Mouse (Mus musculus): ENCODE measurements around the gene Sgip1.

Sgip1 gene

DNA sequence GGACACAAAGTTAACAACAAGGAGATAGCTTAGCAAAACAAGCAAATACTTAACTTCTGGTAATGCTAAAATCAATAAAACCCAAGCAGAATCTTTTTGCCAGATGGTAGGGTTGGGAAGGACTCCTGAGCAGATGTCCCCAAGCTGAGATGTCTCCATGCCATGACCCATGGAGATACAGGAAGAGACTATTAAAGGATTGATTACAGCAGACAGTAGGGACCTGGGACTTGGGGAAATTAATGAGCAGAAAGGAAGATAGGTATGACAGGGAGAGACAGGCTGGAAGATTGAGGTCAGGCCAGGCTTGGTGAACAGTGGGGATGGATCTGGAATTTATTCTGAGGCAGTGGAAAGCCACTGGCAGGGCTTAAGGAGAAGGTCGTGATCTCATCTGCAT lies 33.5 kb downstream of the Sgip1 start:
- no peak for DNase-seq (ENCODE audit: low read depth in 2 of 2, low spot score in 2 of 2)

- DNase-seq (ENCODE audit: low read depth in 2 of 2, low spot score in 2 of 2) = no peak
These were observed 34.6 kb downstream of the Sgip1 start for GRCm38 (mm10) chr4:102775596-102776270.

- no peak for DNase-seq (ENCODE audit: low read depth in 2 of 2, low spot score in 2 of 2)
These were observed 38.8 kb downstream of the Sgip1 start for GRCm38 (mm10) chr4:102779902-102780301.

DNA sequence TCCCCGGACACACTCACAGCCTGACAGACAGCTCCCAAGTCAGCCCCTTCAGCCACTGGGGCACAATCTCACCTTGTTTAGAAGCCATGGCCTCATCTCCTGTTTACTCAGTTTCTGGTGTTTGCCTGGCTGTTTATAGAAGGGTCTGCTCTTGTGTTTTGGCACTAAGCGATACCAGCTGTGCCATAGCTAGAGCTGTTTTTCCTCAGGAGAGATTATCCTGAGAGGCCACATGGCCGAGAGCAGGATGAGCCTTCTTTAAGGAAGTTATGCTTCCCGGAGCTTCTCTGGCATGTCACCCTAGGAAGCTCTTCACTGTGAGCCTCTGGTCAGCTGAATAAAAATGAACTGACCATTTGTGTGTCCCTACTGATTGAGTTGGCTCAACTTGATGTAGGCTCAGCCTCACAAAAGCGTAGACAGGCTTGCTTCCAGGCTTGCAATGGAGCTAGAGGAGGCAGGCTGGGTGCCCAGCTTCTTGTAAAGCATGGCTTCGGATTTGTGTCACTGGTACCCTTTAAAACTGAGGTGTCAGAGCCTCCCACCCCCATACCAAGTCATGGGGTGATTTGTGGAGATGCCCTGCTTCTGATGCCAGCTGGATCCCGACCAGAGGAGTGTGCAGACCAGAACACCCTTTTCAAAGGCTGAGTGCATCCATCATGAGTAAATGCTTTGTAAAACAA lies 42.1 kb downstream of the Sgip1 start:
- no peak for DNase-seq (ENCODE audit: low read depth in 2 of 2, low spot score in 2 of 2)

DNA sequence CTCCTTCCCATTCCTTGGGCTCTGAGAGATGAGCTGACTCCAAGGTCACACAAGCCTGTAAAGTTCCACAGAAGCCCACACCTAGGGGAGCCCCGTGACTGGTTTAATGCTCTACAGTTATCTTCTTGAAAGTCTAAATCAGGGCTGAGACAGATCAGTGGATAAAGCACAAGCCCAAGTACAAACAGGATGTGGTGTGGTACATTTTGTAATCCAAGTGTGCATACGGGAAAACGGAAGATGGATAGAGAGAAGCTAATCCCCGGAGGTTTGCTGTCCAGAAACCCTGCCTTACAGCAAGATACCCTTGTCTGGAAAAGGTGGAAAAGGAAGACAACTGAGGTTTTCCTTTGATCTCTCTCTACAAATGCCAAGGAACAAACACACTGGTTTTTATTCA lies 44.1 kb downstream of the Sgip1 start:
- no peak for DNase-seq (ENCODE audit: low read depth in 2 of 2, low spot score in 2 of 2)

- no peak for DNase-seq (ENCODE audit: low read depth in 2 of 2, low spot score in 2 of 2)
These were observed 51.1 kb downstream of the Sgip1 start for GRCm38 (mm10) chr4:102792100-102792790.

DNA sequence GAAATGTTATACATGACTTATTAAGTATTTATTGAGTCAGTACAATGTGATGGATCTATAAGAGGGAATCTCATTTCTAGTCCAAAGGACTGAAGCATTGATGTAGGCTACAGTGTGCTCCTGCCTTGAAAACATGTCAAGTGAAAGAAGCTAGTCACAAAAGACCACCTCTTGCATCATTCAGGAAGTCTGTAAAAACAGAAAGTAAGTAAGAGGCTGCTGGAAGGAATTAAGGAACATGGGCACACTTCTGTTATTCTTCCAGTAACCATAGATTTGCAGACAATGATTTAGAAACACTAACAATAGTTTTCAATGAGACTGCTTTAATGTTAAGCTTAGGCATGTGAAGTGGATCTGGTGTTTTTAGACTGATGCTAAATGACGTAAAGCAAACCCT lies 60.4 kb downstream of the Sgip1 start:
- DNase-seq (ENCODE audit: low read depth in 2 of 2, low spot score in 2 of 2) = no peak

DNA sequence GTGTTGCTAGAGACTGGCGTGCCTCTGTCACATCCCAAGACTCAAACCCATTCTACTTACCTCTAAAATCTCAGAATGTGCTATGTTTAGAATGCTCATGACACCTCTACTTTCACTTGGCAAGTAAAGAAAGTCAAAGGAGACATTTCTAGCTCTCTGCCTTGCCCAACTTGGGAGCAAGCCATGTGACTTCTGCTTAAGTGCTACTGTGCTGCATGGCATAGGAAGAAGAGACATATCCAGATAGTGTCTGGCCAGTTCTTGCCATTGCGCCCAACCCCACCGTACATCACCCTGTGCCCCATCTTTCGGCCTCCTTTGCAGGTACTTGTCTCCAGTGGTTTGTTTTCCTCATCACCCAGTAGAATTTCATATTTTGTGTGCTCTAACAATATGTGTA lies 60.8 kb downstream of the Sgip1 start:
- no peak for DNase-seq (ENCODE audit: low read depth in 2 of 2, low spot score in 2 of 2)

DNA sequence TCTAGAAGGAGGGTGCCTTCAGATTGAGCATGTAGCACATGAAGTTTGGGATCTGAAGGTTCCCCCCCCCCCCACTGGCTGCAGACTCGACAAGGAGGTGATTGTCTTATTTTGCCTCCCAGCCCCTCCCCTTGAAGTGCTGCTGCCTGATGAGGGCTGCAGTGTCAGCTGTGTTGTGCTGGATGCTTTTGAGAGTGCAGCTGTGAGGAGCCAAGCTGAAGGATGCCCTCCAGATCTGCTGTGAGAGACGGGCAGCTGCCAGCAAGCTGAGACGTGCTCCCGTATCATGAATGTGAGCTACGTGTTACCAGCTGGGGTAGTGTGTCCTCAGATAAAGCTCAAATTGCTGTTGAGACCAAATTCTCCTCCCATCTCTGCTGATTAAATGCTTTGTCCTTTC lies 63.5 kb downstream of the Sgip1 start:
- no peak for DNase-seq (ENCODE audit: low read depth in 2 of 2, low spot score in 2 of 2)

- no peak for DNase-seq (ENCODE audit: low read depth in 2 of 2, low spot score in 2 of 2)
These were observed 65.9 kb downstream of the Sgip1 start for GRCm38 (mm10) chr4:102806987-102807386.

DNA sequence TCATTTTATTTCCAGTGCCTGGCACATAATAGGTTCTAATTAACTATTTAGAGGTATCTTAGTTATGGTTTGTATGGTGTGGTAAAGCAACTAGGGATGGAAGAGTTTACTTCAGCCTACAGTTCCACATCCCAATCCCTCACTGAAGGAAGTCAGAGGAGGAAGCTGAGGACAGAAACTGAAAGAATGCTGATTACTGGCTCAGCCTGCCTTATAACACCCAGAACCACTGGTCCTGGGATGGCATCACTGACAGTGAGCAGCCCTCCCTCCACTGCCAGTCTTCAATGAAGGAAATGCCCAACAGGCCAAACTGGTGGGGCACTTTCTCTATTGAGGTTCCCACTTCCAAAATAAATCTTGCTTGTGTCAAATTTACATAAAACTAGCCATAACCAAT lies 67.2 kb downstream of the Sgip1 start:
- no peak for DNase-seq (ENCODE audit: low read depth in 2 of 2, low spot score in 2 of 2)

DNA sequence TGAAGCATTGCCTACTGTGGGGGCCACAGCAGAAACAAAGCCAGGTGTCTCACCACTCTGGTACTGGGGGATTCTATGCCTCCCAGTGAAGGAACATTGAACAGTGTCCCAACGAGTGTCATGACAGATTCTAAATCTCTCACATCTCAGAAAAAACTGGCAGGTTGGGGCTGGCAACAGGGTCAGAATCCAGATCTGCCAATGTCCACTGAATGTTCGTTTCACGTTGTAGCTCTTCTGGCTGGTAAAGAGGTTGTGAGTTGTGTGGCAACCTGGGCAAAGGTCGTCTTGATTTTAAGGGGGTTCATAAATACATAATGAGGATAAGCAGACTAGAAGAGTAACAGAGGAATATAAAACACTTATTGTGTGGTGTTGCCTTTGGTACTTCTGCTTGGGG lies 68.2 kb downstream of the Sgip1 start:
- DNase-seq (ENCODE audit: low read depth in 2 of 2, low spot score in 2 of 2) = no peak

GRCm38 (mm10) chr4:102810277-102810676 lies 69.2 kb downstream of the Sgip1 start:
- DNase-seq (ENCODE audit: low read depth in 2 of 2, low spot score in 2 of 2) = no peak

- no peak for DNase-seq (ENCODE audit: low read depth in 2 of 2, low spot score in 2 of 2)
These were observed 70.1 kb downstream of the Sgip1 start for GRCm38 (mm10) chr4:102811007-102811805.

GRCm38 (mm10) chr4:102813346-102813745 lies 72.2 kb downstream of the Sgip1 start:
- DNase-seq (ENCODE audit: low read depth in 2 of 2, low spot score in 2 of 2) = no peak

- DNase-seq (ENCODE audit: low read depth in 2 of 2, low spot score in 2 of 2) = no peak
These were observed 80.7 kb downstream of the Sgip1 start for GRCm38 (mm10) chr4:102821786-102822185.

DNA sequence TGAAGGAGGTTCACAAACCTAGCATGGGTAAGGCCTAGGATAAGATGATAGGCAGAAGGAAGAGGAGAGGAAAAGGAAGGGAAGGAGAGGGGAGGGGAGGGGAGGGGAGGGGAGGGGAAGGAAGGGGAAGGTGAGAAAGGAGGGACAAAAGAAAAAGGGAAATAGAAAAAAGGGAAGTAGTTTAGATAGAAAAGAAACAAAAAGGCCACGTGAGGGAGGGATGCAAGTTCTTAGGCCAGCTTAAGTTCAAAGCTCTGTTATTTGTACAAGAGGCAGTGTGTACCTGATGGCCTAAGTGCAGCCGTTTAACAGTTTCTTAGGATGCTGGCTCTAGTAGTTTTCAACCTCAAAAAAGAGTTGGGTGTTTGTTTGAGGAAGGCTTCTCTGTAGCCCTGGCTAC lies 83.4 kb downstream of the Sgip1 start:
- no peak for DNase-seq (ENCODE audit: low read depth in 2 of 2, low spot score in 2 of 2)

GRCm38 (mm10) chr4:102826159-102826558 lies 85.1 kb downstream of the Sgip1 start:
- DNase-seq (ENCODE audit: low read depth in 2 of 2, low spot score in 2 of 2) = no peak

DNA sequence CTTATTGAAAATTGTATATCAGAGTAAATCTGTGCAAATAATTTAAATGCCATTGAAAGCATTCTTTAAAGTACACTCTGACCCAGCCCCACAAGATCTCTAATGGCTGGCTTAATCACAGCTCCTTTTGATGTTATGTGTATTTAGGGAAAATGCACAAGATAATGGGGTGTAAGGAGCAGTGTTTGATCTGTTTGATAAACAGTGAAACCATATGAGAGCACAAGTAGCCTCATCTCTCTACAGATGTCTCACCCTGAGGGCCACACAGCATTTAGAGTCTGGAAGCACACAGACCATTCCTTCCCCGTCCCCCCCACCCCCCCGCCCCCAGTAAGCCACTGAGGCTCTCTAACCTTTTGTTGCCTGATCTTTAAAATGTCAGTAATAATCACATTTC lies 87.4 kb downstream of the Sgip1 start:
- no peak for DNase-seq (ENCODE audit: low read depth in 2 of 2, low spot score in 2 of 2)

DNA sequence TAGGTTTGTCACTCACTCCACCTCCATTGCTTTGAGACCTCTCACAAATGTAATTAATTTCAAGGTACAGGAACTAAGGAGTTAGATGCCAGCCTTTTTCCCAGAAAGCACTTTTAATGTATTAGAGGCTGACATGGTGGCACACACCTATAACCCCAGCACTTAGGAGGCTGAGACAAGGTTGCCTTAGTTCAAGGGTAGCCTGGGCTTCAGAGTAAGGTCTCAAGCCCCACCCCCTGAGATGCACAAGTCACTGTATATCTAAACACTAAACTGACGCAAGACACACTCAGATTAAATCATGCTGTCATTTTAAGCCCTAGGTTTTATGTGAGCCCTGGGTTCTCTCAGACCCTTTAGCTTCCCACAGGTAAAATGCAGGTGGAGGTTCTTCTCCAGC lies 92.1 kb downstream of the Sgip1 start:
- DNase-seq (ENCODE audit: low read depth in 2 of 2, low spot score in 2 of 2) = no peak

- no peak for DNase-seq (ENCODE audit: low read depth in 2 of 2, low spot score in 2 of 2)
These were observed 92.6 kb downstream of the Sgip1 start for GRCm38 (mm10) chr4:102833726-102834125.

DNA sequence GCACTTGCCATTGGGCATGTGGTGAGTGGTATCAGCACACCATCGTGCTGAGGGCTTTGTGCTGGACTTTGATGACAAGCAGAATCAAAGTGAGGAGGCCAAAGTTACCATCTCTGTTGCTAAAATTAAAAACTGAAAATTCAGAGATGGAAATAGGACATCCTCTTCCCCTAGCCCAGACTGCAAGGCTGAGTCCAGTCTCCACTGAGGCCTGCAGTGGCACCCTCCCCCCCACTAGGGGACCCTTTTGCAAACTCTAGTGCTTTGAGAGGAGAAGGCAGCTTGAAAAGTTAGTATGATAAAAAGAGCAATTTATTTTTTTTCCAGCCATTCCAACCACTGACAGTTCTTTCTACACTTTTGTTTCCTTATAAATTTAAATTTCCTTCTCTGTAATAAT lies 93.6 kb downstream of the Sgip1 start:
- no peak for DNase-seq (ENCODE audit: low read depth in 2 of 2, low spot score in 2 of 2)

Measured in CD8-positive naive resting alpha-beta T cell, adult 2 months (primary cell).